Mouse (Mus musculus): ENCODE measurements at regions not wholly inside any gene's neighbourhood (a gene's known extent, or its start where the extent isn't known, plus 50 kb on each side); places are given as distances from the start of the nearest gene placed in this dataset.

GRCm38 (mm10) chr15:85652431-85652830 is 70.2 kb upstream of the Wnt7b start:
- Histone ChIP-seq H3K27ac (no peak overlapping the region), H3K9ac (no peak overlapping the region)
- 84% methylated on average over 5 of the region's 5 CpGs for WGBS

DNA sequence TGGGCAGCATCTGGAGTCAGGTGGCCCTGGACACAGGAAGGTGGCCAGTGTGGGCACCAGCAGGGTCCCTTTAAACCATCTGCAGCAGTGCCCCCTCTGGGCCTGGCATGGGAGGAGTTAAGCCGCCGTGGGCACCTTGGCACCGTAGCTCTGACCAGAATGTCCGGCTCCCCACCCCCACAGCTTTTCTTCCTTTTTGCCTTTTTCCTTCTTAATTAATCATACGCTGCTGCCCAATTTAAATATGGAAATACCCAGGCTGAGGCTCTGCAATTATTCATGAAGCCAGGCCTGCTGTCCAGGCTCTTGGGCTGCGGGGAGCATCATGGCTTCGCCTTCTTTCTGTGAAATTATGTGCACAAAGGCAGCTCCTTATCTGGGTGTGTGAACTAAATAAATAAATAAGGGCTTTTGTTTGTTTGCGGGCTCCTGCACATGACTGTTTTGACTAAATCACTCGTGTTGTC is 70.6 kb upstream of the Wnt7b start:
- Histone ChIP-seq H3K9ac (peak overlapping the region; percentile 79), H3K27me3 (no peaks in the 10 kb centered on the region), H3K9me3 (replicated peaks) (no peaks in the 10 kb centered on the region), H3K36me3 (no peaks in the 10 kb centered on the region), H3K4me3 (peak overlapping the region; percentile 54), H3K27ac (peak overlapping the region; percentile 95), H3K4me1 (replicated peaks) (peaks cover 34% of the 10 kb centered on the region), H3K4me2 (peak overlapping the region; percentile 84)
- WGBS: 48% methylated on average over 9 of the region's 9 CpGs
- no peak for ATAC-seq (replicated peaks; ENCODE audit: insufficient number of reproducible peaks, insufficient read depth, low FRiP score, low read depth)

More at GRCm38 (mm10) chr15:85652431-85652830, 70.2 kb upstream of the Wnt7b start:
- H3K4me2 ChIP-seq: peak overlapping the region; percentile 84; the same call in 1 of the 2 replicates
- no peaks in the 10 kb centered on the region for H3K9me3 ChIP-seq (replicated peaks)
- no peaks in the 10 kb centered on the region for H3K27me3 ChIP-seq
- no peak overlapping the region for H3K4me3 ChIP-seq
- no peaks in the 10 kb centered on the region for H3K36me3 ChIP-seq
- peaks cover 34% of the 10 kb centered on the region for H3K4me1 ChIP-seq (replicated peaks)
- ATAC-seq (replicated peaks; ENCODE audit: insufficient number of reproducible peaks, insufficient read depth, low FRiP score, low read depth): no peak

DNA sequence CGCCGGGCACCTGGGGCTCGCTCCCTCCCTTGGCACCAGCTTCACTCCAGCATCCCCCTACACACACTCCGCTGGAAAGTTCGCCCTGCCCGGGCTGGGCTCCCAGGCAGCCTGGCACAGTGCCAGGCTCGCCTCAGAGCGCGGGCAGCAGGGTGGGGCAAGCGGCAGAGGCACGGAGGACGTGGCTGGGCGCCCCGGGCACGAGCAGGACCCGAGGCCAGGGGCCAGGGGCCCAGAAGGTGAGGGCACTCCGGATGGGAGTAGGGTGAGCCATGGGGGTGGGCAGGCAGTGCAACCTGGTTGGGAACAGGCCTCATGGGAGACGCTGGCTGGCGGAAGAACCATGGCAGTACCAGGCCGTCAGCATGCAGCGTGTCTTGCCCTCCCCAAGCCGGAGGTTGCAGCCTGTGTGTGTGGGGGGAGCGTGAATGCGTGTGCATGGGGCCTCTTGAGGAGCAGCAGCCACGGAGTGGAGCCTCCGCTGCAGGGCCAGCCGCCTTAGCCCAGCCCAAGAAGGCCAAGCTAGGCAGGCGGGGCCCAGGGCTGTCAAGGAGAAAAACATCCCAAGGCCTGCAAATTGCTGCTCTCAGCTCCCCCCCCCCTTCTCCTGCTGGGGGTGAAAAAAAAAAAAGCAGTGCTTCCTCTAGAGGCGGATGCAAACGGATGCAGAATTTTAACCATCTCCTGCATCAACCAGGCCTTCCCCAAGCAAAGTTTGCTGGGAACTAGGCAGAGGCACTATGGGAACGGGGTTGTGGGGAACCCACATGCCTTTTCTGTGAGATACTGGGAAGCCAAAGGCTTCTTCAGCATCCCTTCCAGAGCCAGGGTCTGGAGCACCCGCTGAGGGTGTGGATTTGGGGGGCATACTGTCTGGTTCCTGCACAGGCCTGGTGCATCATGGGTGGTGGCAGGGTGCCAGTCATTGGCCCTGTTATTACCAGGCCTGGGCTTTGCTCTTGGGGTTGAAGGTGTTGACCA is 71.4 kb upstream of the Wnt7b start:
- H3K4me3 ChIP-seq: peak overlapping the region; percentile 54
- H3K27ac ChIP-seq: peak overlapping the region; percentile 95
- H3K36me3 ChIP-seq: no peaks in the 10 kb centered on the region
- H3K27me3 ChIP-seq: no peaks in the 10 kb centered on the region
- peaks cover 31% of the 10 kb centered on the region for H3K4me1 ChIP-seq (replicated peaks)
- no peaks in the 10 kb centered on the region for H3K9me3 ChIP-seq (replicated peaks)
- peak overlapping the region; percentile 79 for H3K9ac ChIP-seq
- peak; percentile 83 for ATAC-seq (replicated peaks; ENCODE audit: insufficient number of reproducible peaks, insufficient read depth, low FRiP score, low read depth)
- H3K4me2 ChIP-seq: peak overlapping the region; percentile 84
- 17% methylated on average over 32 of the region's 32 CpGs for WGBS

DNA sequence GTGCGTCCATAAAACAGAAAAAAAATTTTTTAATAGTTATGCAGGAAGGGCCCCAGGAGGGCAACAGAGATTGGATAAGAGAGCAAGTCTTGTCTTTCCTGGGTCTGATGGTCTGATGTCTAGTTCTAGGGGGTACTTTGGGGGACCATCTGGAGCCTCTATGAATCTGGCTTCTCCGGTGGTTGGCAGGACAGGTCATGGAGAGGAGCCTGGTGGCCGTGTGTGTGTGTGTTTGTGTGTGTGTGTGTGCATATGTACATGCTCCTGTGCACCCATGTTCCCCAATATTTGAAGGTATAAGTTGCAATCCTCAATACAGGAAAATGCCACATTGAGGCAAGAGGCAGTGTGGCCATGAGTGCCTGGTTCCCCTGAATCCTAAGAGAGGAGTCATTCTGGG is 72.5 kb upstream of the Wnt7b start:
- Histone ChIP-seq H3K4me2 (peak overlapping the region; percentile 84), H3K36me3 (no peaks in the 10 kb centered on the region), H3K4me1 (replicated peaks) (peaks cover 30% of the 10 kb centered on the region), H3K27me3 (peaks cover 2% of the 10 kb centered on the region), H3K4me3 (peak overlapping the region; percentile 54; the same call in 1 of the 2 replicates), H3K27ac (0 out of 2 replicates have a peak overlapping the region, but pooled peaks have one; percentile 11), H3K9ac (no peak overlapping the region), H3K9me3 (replicated peaks) (no peaks in the 10 kb centered on the region)
- no peak for ATAC-seq (replicated peaks; ENCODE audit: insufficient number of reproducible peaks, insufficient read depth, low FRiP score, low read depth)
- 89% methylated on average over 3 of the region's 3 CpGs for WGBS

DNA sequence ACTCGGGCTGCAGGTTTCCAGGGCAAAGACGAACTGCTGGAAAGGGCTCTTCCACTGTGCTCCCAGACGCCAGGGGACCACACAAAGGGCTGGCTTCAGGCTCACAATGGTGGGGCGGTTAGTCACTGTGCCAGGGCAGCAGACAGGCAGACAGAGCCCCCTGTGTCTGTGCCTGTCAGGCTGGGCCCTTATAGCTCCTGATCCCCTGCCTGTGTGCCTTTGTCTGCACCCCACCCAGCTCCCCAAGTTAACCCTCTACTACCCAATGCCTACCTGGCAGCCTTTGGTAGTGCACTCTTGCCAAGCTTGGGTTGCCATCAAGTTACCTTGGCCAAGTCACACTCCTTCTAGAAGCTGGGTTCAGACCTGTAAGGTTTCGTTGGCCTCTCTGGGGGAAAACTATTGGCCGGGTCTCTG is 73.5 kb upstream of the Wnt7b start:
- Histone ChIP-seq H3K27me3 (peaks cover 11% of the 10 kb centered on the region), H3K9me3 (replicated peaks) (no peaks in the 10 kb centered on the region), H3K36me3 (no peaks in the 10 kb centered on the region), H3K27ac (no peak overlapping the region), H3K9ac (no peak overlapping the region), H3K4me2 (0 out of 2 replicates have a peak overlapping the region, but pooled peaks have one; percentile 84), H3K4me1 (replicated peaks) (peaks cover 33% of the 10 kb centered on the region), H3K4me3 (no peak overlapping the region)
- 72% methylated on average over 6 of the region's 6 CpGs for WGBS
- no peak for ATAC-seq (replicated peaks; ENCODE audit: insufficient number of reproducible peaks, insufficient read depth, low FRiP score, low read depth)

- H3K9me3 ChIP-seq (replicated peaks): no peaks in the 10 kb centered on the region
- no peaks in the 10 kb centered on the region for H3K36me3 ChIP-seq
- H3K4me1 ChIP-seq (replicated peaks): peaks cover 35% of the 10 kb centered on the region
- no peak for ATAC-seq (replicated peaks; ENCODE audit: insufficient number of reproducible peaks, insufficient read depth, low FRiP score, low read depth)
- no peak overlapping the region for H3K4me3 ChIP-seq
- peaks cover 19% of the 10 kb centered on the region for H3K27me3 ChIP-seq
- H3K4me2 ChIP-seq: no peak overlapping the region
- H3K27ac ChIP-seq: no peak overlapping the region
- 81% methylated on average over 6 of the region's 6 CpGs for WGBS
- no peak overlapping the region for H3K9ac ChIP-seq
Observed at GRCm38 (mm10) chr15:85656852-85657251, 74.6 kb upstream of the Wnt7b start.

DNA sequence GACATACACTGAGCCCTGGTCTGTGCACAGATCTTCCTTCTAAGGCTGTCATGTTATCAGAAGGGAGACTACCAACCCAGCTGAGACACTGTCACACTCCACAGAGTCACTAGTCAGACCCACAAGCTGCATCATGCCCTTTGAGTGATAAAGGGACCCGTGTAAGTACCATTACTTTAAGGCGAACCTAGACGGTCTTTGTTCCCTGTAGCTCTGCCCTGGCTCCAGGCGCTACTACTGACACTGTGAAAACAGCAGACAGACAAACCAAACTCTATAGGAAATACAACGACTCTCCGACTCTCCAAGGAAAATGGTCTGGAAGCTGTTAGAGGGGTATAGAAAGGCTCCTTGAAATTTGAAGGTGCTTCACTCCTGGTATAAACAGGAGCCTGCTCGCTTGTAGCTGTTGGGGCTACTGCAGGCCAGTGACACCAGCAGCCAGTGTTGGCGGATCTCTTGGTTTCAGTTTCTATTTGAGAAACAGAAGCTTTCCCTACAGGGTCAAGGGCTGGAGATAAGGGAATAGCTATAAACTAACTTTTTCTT is 75.2 kb upstream of the Wnt7b start:
- H3K9me3 ChIP-seq (replicated peaks): no peaks in the 10 kb centered on the region
- no peak for ATAC-seq (replicated peaks; ENCODE audit: insufficient number of reproducible peaks, insufficient read depth, low FRiP score, low read depth)
- 0 out of 2 replicates have a peak overlapping the region, but pooled peaks have one; percentile 2 for H3K4me2 ChIP-seq
- H3K4me3 ChIP-seq: no peak overlapping the region
- peaks cover 19% of the 10 kb centered on the region for H3K27me3 ChIP-seq
- H3K27ac ChIP-seq: peak overlapping the region; percentile 6; the same call in 1 of the 2 replicates
- H3K4me1 ChIP-seq (replicated peaks): peaks cover 33% of the 10 kb centered on the region
- WGBS: 57% methylated on average over 8 of the region's 8 CpGs
- no peak overlapping the region for H3K9ac ChIP-seq
- H3K36me3 ChIP-seq: no peaks in the 10 kb centered on the region

GRCm38 (mm10) chr15:85658101-85658885 is 76.0 kb upstream of the Wnt7b start:
- 74% methylated on average over 14 of the region's 14 CpGs for WGBS
- no peak for ATAC-seq (replicated peaks; ENCODE audit: insufficient number of reproducible peaks, insufficient read depth, low FRiP score, low read depth)
- Histone ChIP-seq H3K27me3 (peaks cover 19% of the 10 kb centered on the region), H3K9me3 (replicated peaks) (no peaks in the 10 kb centered on the region), H3K27ac (no peak overlapping the region), H3K4me2 (no peak overlapping the region), H3K4me3 (no peak overlapping the region), H3K9ac (no peak overlapping the region), H3K4me1 (replicated peaks) (peaks cover 25% of the 10 kb centered on the region), H3K36me3 (no peaks in the 10 kb centered on the region)

GRCm38 (mm10) chr15:85660528-85661392 is 74.0 kb upstream of the Ppara start:
- Histone ChIP-seq H3K36me3 (no peaks in the 10 kb centered on the region), H3K4me2 (no peak overlapping the region), H3K27me3 (peaks cover 24% of the 10 kb centered on the region), H3K4me1 (replicated peaks) (peaks cover 6% of the 10 kb centered on the region), H3K9ac (no peak overlapping the region), H3K27ac (no peak overlapping the region), H3K4me3 (no peak overlapping the region), H3K9me3 (replicated peaks) (no peaks in the 10 kb centered on the region)
- ATAC-seq (replicated peaks; ENCODE audit: insufficient number of reproducible peaks, insufficient read depth, low FRiP score, low read depth): no peak
- WGBS: 32% methylated on average over 45 of the region's 45 CpGs

- no peaks in the 10 kb centered on the region for H3K36me3 ChIP-seq
- H3K27me3 ChIP-seq: peaks cover 24% of the 10 kb centered on the region
- H3K27ac ChIP-seq: no peak overlapping the region
Observed at GRCm38 (mm10) chr15:85661393-85661690, 73.4 kb upstream of the Ppara start.

More at GRCm38 (mm10) chr15:85661393-85661690, 73.4 kb upstream of the Ppara start:
- Histone ChIP-seq H3K4me3 (no peak overlapping the region), H3K4me1 (replicated peaks) (peaks cover 5% of the 10 kb centered on the region; the same call in 1 of the 2 replicates), H3K9me3 (replicated peaks) (no peaks in the 10 kb centered on the region), H3K9ac (no peak overlapping the region), H3K4me2 (no peak overlapping the region)
- WGBS: 87% methylated on average over 2 of the region's 2 CpGs
- no peak for ATAC-seq (replicated peaks; ENCODE audit: insufficient number of reproducible peaks, insufficient read depth, low FRiP score, low read depth)
